9 mouse cellular contexts compared by ENCODE assay signal in the genomic region with DNA sequence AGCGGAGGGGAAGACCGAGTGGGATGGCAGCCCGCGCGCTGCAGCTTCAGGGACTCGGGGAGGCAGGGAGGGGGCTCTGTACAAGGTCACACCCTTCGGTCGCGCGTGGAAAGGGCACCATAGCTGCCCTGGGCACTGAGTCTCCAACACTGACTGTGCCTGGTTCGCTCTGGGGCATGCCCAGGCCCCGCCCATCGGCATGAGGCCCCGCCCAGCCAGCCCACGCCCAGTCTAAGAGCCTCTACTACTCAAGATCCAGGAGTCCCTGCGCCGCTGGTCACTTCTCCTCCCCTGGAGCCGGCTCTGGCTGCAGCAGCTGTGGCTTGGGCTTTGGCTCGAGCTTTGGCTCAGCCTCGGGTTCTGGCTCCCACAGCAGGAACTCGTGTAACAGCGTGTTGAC. TPM values are rescaled to one million over a fixed set of nuclear protein-coding genes. Genes with fewer than 3 reads are reported as not detected.
DNase-seq lines count a peak whose midpoint lies in the region; ATAC-seq and TF ChIP-seq lines count a peak whose summit lies in the region.
"Had no signal": no experiment of that assay in that cellular context is flagged by ENCODE, and none has a peak within 500 bp of the region (broad histone marks: within the 10 kb centered on the region; RNA-seq: fewer than 3 reads in every experiment).

No protein-coding gene starts in this region.

- H3K4me2 ChIP-seq in forebrain, embryonic 12.5 days: no peak overlapping the region
- H3K4me2 ChIP-seq in lung, postnatal 0 days (replicated peaks; ENCODE audit: low read depth, low read length): no peak overlapping the region
- H3K4me2 ChIP-seq in liver, embryonic 12.5 days: peak overlapping the region; percentile 6; the same call in 1 of the 2 replicates
- no peak overlapping the region for H3K4me2 ChIP-seq in hindbrain, embryonic 11.5 days (replicated peaks; ENCODE audit: low read depth, low read length)

- WGBS in forebrain, embryonic 12.5 days: 45% methylated on average over 22 of the region's 22 CpGs
- WGBS in forebrain, embryonic 10.5 days: 42% methylated on average over 22 of the region's 22 CpGs
- 40% methylated on average over 22 of the region's 22 CpGs for WGBS in lung, postnatal 0 days
- WGBS in liver, embryonic 12.5 days (ENCODE audit: insufficient replicate concordance): 30% methylated on average over 22 of the region's 22 CpGs
- 41% methylated on average over 22 of the region's 22 CpGs for WGBS in hindbrain, embryonic 11.5 days

- TF ChIP-seq EP300 in lung, postnatal 0 days (IDR thresholded peaks at IDR 0.05): no peak

- H3K9ac ChIP-seq in forebrain, embryonic 12.5 days: no peak overlapping the region
- no peak overlapping the region for H3K9ac ChIP-seq in lung, postnatal 0 days (replicated peaks; ENCODE audit: low read depth)
- H3K9ac ChIP-seq in liver, embryonic 12.5 days: no peak overlapping the region
- no peak overlapping the region for H3K9ac ChIP-seq in hindbrain, embryonic 11.5 days (ENCODE audit: low read depth, low read length)

- peaks cover under 1% of the 10 kb centered on the region; the same call in 1 of the 2 replicates for H3K27me3 ChIP-seq in forebrain, embryonic 12.5 days
- H3K27me3 ChIP-seq in forebrain, embryonic 10.5 days (ENCODE audit: poor library complexity, severe bottlenecking): peaks cover 21% of the 10 kb centered on the region
- no peaks in the 10 kb centered on the region for H3K27me3 ChIP-seq in lung, postnatal 0 days (replicated peaks; ENCODE audit: insufficient read depth, low read length)
- peaks cover 48% of the 10 kb centered on the region for H3K27me3 ChIP-seq in liver, embryonic 12.5 days (replicated peaks)
- H3K27me3 ChIP-seq in hindbrain, embryonic 11.5 days (ENCODE audit: control insufficient read depth, insufficient read depth, low read length): no peaks in the 10 kb centered on the region

- peaks cover 54% of the 10 kb centered on the region for H3K36me3 ChIP-seq in forebrain, embryonic 12.5 days (replicated peaks)
- peaks cover 57% of the 10 kb centered on the region for H3K36me3 ChIP-seq in forebrain, embryonic 10.5 days (replicated peaks)
- no peaks in the 10 kb centered on the region for H3K36me3 ChIP-seq in lung, postnatal 0 days (ENCODE audit: insufficient read depth, low read length)
- H3K36me3 ChIP-seq in liver, embryonic 12.5 days: peaks cover 33% of the 10 kb centered on the region
- H3K36me3 ChIP-seq in hindbrain, embryonic 11.5 days (ENCODE audit: control insufficient read depth, insufficient read depth, low read length): peaks cover 8% of the 10 kb centered on the region; the same call in 1 of the 2 replicates

- no peaks in the 10 kb centered on the region for H3K9me3 ChIP-seq in forebrain, embryonic 12.5 days
- H3K9me3 ChIP-seq in forebrain, embryonic 10.5 days: no peaks in the 10 kb centered on the region
- no peaks in the 10 kb centered on the region for H3K9me3 ChIP-seq in lung, postnatal 0 days (ENCODE audit: low read length)
- H3K9me3 ChIP-seq in liver, embryonic 12.5 days (replicated peaks): no peaks in the 10 kb centered on the region
- no peaks in the 10 kb centered on the region for H3K9me3 ChIP-seq in hindbrain, embryonic 11.5 days (ENCODE audit: control insufficient read depth, low read length)

- no peak overlapping the region for H3K4me3 ChIP-seq in forebrain, embryonic 12.5 days (replicated peaks)
- H3K4me3 ChIP-seq in forebrain, embryonic 10.5 days: no peak overlapping the region
- no peak overlapping the region for H3K4me3 ChIP-seq in lung, postnatal 0 days (ENCODE audit: low read depth, low read length)
- no peak overlapping the region for H3K4me3 ChIP-seq in liver, embryonic 12.5 days
- no peak overlapping the region for H3K4me3 ChIP-seq in hindbrain, embryonic 11.5 days (ENCODE audit: low read depth, low read length)

- 0 out of 2 replicates have a peak, but pooled peaks have one; percentile 28 for ATAC-seq in forebrain, embryonic 12.5 days (ENCODE audit: low FRiP score)
- peak; percentile 59 for ATAC-seq in lung, postnatal 0 days
- peak; percentile 61; the same call in 1 of the 2 replicates for ATAC-seq in liver, embryonic 12.5 days
- no peak for ATAC-seq in granulocyte monocyte progenitor cell, adult 5-6 weeks (replicated peaks; ENCODE audit: poor library complexity, severe bottlenecking)
- ATAC-seq in hindbrain, embryonic 11.5 days (ENCODE audit: low FRiP score): no peak; the same call in 1 of the 2 replicates

- no peak for TF ChIP-seq CTCF in lung, postnatal 0 days (IDR thresholded peaks at IDR 0.05)

- no peak overlapping the region for H3K27ac ChIP-seq in forebrain, embryonic 12.5 days
- no peak overlapping the region for H3K27ac ChIP-seq in forebrain, embryonic 10.5 days
- no peak overlapping the region for H3K27ac ChIP-seq in lung, postnatal 0 days (ENCODE audit: low read length)
- H3K27ac ChIP-seq in liver, embryonic 12.5 days: no peak overlapping the region
- H3K27ac ChIP-seq in hindbrain, embryonic 11.5 days (ENCODE audit: low read depth, low read length): no peak overlapping the region

- DNase-seq in forebrain, embryonic 10.5 days (ENCODE audit: extremely low spot score, low spot score): no peak
- DNase-seq in lung, postnatal 0 days (ENCODE audit: low spot score): no peak
- DNase-seq in lung, postnatal 25 days (ENCODE audit: low spot score): no peak
- peak; percentile 42 for DNase-seq in c-Kit-negative CD71-positive TER-119-positive erythroid progenitor cells, embryonic 14.5 days (ENCODE audit: low read depth, low spot score)
- DNase-seq in hindbrain, embryonic 11.5 days (ENCODE audit: low spot score): no peak
- DNase-seq: kidney, adult 2 months had no signal

- H3K4me1 ChIP-seq in forebrain, embryonic 12.5 days: peaks cover 24% of the 10 kb centered on the region
- H3K4me1 ChIP-seq in forebrain, embryonic 10.5 days: peaks cover 16% of the 10 kb centered on the region
- H3K4me1 ChIP-seq in lung, postnatal 0 days (ENCODE audit: insufficient read depth, low read depth, low read length): no peaks in the 10 kb centered on the region
- peaks cover 16% of the 10 kb centered on the region for H3K4me1 ChIP-seq in liver, embryonic 12.5 days
- H3K4me1 ChIP-seq in hindbrain, embryonic 11.5 days (replicated peaks; ENCODE audit: control insufficient read depth, insufficient read depth, low read length): peaks cover 3% of the 10 kb centered on the region; the same call in 1 of the 2 replicates

RNA-seq across cellular contexts. Expression of a gene that starts 6.5 kb away (rescaled TPM):
- 99.3 and 99.8 TPM in 2 replicates for polyA plus RNA-seq in forebrain, embryonic 12.5 days (2016; fragmentation: Nextera tagmentation; extraction: Ambion mirVana)
- 67.6 and 68.2 TPM in 2 replicates for polyA plus RNA-seq in forebrain, embryonic 10.5 days (2016; fragmentation: Nextera tagmentation; extraction: Ambion mirVana)
- 23.8 and 27.6 TPM in 2 replicates for polyA plus RNA-seq in lung, postnatal 0 days (2015; fragmentation: Nextera tagmentation; extraction: Ambion mirVana)
- polyA plus RNA-seq in liver, embryonic 12.5 days (2016; fragmentation: Nextera tagmentation; extraction: Ambion mirVana): 16.0 and 17.4 TPM in 2 replicates
- 1.6 and 7.4 TPM in 2 replicates for total RNA-seq in granulocyte monocyte progenitor cell, adult 5-6 weeks (2014; fragmentation: Nextera tagmentation)
- total RNA-seq in granulocyte monocyte progenitor cell, adult 5-6 weeks (2017): 4.7 and 5.4 TPM in 2 replicates
- polyA plus RNA-seq in hindbrain, embryonic 11.5 days (2014; fragmentation: Nextera tagmentation; extraction: Ambion mirVana): 38.5 and 40.0 TPM in 2 replicates

RNA-seq across cellular contexts. Expression of a gene that starts 7.9 kb away (rescaled TPM):
- 207 and 219 TPM in 2 replicates for polyA plus RNA-seq in forebrain, embryonic 12.5 days (2016; fragmentation: Nextera tagmentation; extraction: Ambion mirVana)
- polyA plus RNA-seq in forebrain, embryonic 10.5 days (2016; fragmentation: Nextera tagmentation; extraction: Ambion mirVana): 218 and 226 TPM in 2 replicates
- 137 and 146 TPM in 2 replicates for polyA plus RNA-seq in lung, postnatal 0 days (2015; fragmentation: Nextera tagmentation; extraction: Ambion mirVana)
- polyA plus RNA-seq in liver, embryonic 12.5 days (2016; fragmentation: Nextera tagmentation; extraction: Ambion mirVana): 168 and 173 TPM in 2 replicates
- 56.5 and 77.6 TPM in 2 replicates for total RNA-seq in granulocyte monocyte progenitor cell, adult 5-6 weeks (2014; fragmentation: Nextera tagmentation)
- total RNA-seq in granulocyte monocyte progenitor cell, adult 5-6 weeks (2017): 62.2 and 79.8 TPM in 2 replicates
- 231 and 239 TPM in 2 replicates for polyA plus RNA-seq in hindbrain, embryonic 11.5 days (2014; fragmentation: Nextera tagmentation; extraction: Ambion mirVana)

RNA-seq across cellular contexts. Expression of a gene that starts 12.1 kb away (rescaled TPM):
- 146 and 155 TPM in 2 replicates for polyA plus RNA-seq in forebrain, embryonic 12.5 days (2016; fragmentation: Nextera tagmentation; extraction: Ambion mirVana)
- 116 and 122 TPM in 2 replicates for polyA plus RNA-seq in forebrain, embryonic 10.5 days (2016; fragmentation: Nextera tagmentation; extraction: Ambion mirVana)
- polyA plus RNA-seq in lung, postnatal 0 days (2015; fragmentation: Nextera tagmentation; extraction: Ambion mirVana): 73.7 and 78.6 TPM in 2 replicates
- polyA plus RNA-seq in liver, embryonic 12.5 days (2016; fragmentation: Nextera tagmentation; extraction: Ambion mirVana): 60.6 and 63.1 TPM in 2 replicates
- 24.0 and 34.2 TPM in 2 replicates for total RNA-seq in granulocyte monocyte progenitor cell, adult 5-6 weeks (2014; fragmentation: Nextera tagmentation)
- total RNA-seq in granulocyte monocyte progenitor cell, adult 5-6 weeks (2017): 16.9 and 20.3 TPM in 2 replicates
- polyA plus RNA-seq in hindbrain, embryonic 11.5 days (2014; fragmentation: Nextera tagmentation; extraction: Ambion mirVana): 143 and 155 TPM in 2 replicates

RNA-seq across cellular contexts. Expression of a gene that starts 28.9 kb away (rescaled TPM):
- polyA plus RNA-seq in forebrain, embryonic 12.5 days (2016; fragmentation: Nextera tagmentation; extraction: Ambion mirVana): 11.1 and 13.4 TPM in 2 replicates
- polyA plus RNA-seq in forebrain, embryonic 10.5 days (2016; fragmentation: Nextera tagmentation; extraction: Ambion mirVana): 1.8 TPM in 2 replicates
- polyA plus RNA-seq in lung, postnatal 0 days (2015; fragmentation: Nextera tagmentation; extraction: Ambion mirVana): 1.1 and 1.2 TPM in 2 replicates
- 1.2 TPM in 2 replicates for polyA plus RNA-seq in liver, embryonic 12.5 days (2016; fragmentation: Nextera tagmentation; extraction: Ambion mirVana)
- total RNA-seq in granulocyte monocyte progenitor cell, adult 5-6 weeks (2014; fragmentation: Nextera tagmentation): 0.43 and 2.5 TPM in 2 replicates
- total RNA-seq in granulocyte monocyte progenitor cell, adult 5-6 weeks (2017): 1.9 and 4.5 TPM in 2 replicates
- 5.1 and 5.8 TPM in 2 replicates for polyA plus RNA-seq in hindbrain, embryonic 11.5 days (2014; fragmentation: Nextera tagmentation; extraction: Ambion mirVana)

RNA-seq across cellular contexts. Expression of a gene that starts 31.0 kb away (rescaled TPM):
- 12.6 and 15.1 TPM in 2 replicates for polyA plus RNA-seq in forebrain, embryonic 12.5 days (2016; fragmentation: Nextera tagmentation; extraction: Ambion mirVana)
- 21.3 and 22.3 TPM in 2 replicates for polyA plus RNA-seq in forebrain, embryonic 10.5 days (2016; fragmentation: Nextera tagmentation; extraction: Ambion mirVana)
- polyA plus RNA-seq in lung, postnatal 0 days (2015; fragmentation: Nextera tagmentation; extraction: Ambion mirVana): 10.6 and 11.6 TPM in 2 replicates
- polyA plus RNA-seq in liver, embryonic 12.5 days (2016; fragmentation: Nextera tagmentation; extraction: Ambion mirVana): 9.3 and 9.6 TPM in 2 replicates
- total RNA-seq in granulocyte monocyte progenitor cell, adult 5-6 weeks (2014; fragmentation: Nextera tagmentation): 3.5 and 12.4 TPM in 2 replicates
- 13.5 and 21.5 TPM in 2 replicates for total RNA-seq in granulocyte monocyte progenitor cell, adult 5-6 weeks (2017)
- polyA plus RNA-seq in hindbrain, embryonic 11.5 days (2014; fragmentation: Nextera tagmentation; extraction: Ambion mirVana): 3.7 and 3.8 TPM in 2 replicates

Comparison
In these comparisons a context has a peak if more than half of its experiments do, and no peak if none do; other contexts are left out.
1. ATAC-seq: peak in forebrain, embryonic 12.5 days (single experiment), lung, postnatal 0 days (single experiment) and liver, embryonic 12.5 days (single experiment); none in granulocyte monocyte progenitor cell, adult 5-6 weeks (single experiment) and hindbrain, embryonic 11.5 days (single experiment).